Mouse (Mus musculus) megakaryocyte-erythroid progenitor cell, adult 5 weeks (primary cell): ENCODE measurements around the gene Phlda2. TPM values are rescaled to one million over a fixed set of nuclear protein-coding genes. Genes with fewer than 3 reads are reported as not detected.

Experiments used
- polyA plus RNA-seq: library from polyadenylated mRNA; stranded (reverse); fragments of >175 nt; gene quantifications from 2 replicates; pipeline ENCODE4 v1.2.3, GENCODE M21; 2012

Phlda2 gene
- polyA plus RNA-seq = 5.9 and 10.4 TPM in 2 replicates

GRCm38 (mm10) chr7:143502418-143503200 lies at the start of gene Phlda2:
Gene Phlda2, minus strand, starts transcription at chr7:143503150.

GRCm38 (mm10) chr7:143548976-143549457 lies 46.1 kb upstream of the Phlda2 start, which contains the start of gene Nap1l4:
Gene Nap1l4, minus strand, starts transcription at chr7:143549106.

GRCm38 (mm10) chr7:143473347-143474101 lies 29.4 kb downstream of the Phlda2 start, which contains the start of gene Slc22a18:
Gene Slc22a18, plus strand, starts transcription at chr7:143473736.

GRCm38 (mm10) chr7:143460874-143461273 lies 42.1 kb downstream of the Phlda2 start, which contains the start of gene Cdkn1c:
Gene Cdkn1c, minus strand, starts transcription at chr7:143461050.

Other genes starting within 250 kb of the Phlda2 start
- 2.8 and 6.3 TPM in 2 replicates for gene Cdkn1c, start 42.1 kb downstream of the Phlda2 start, polyA plus RNA-seq
- 2.3 and 3.5 TPM in 2 replicates for gene Slc22a18, start 29.4 kb downstream of the Phlda2 start, polyA plus RNA-seq
- gene Nap1l4, start 46.0 kb upstream of the Phlda2 start, polyA plus RNA-seq = 78.0 and 81.9 TPM in 2 replicates
- 31.6 and 36.1 TPM in 2 replicates for gene Cars, start 96.9 kb upstream of the Phlda2 start, polyA plus RNA-seq
- gene Tnfrsf26, start 125.6 kb upstream of the Phlda2 start, polyA plus RNA-seq = 0.32 and 0.41 TPM in 2 replicates
- gene Tnfrsf22, start 146.5 kb upstream of the Phlda2 start, polyA plus RNA-seq = 0.43 and 0.58 TPM in 2 replicates
- 0.51 and 0.59 TPM in 2 replicates for gene Tnfrsf23, start 182.7 kb upstream of the Phlda2 start, polyA plus RNA-seq